Mouse (Mus musculus): ENCODE results near the gene Chmp4b. TPM values are rescaled to one million over a fixed set of nuclear protein-coding genes. Genes with fewer than 3 reads are reported as not detected.

Chmp4b gene
- polyA plus RNA-seq, 1 experiment, result 27.6 TPM

GRCm38 (mm10) chr2:154686819-154687218 is 35.3 kb downstream of the Chmp4b start:
- Histone ChIP-seq H3K36me3 (ENCODE audit: control insufficient read depth) (peaks cover 70% of the 10 kb centered on the region), H3K27me3 (ENCODE audit: control insufficient read depth) (no peaks in the 10 kb centered on the region), H3K4me3 (replicated peaks) (no peak overlapping the region), H3K9me3 (ENCODE audit: control insufficient read depth, low read length) (no peaks in the 10 kb centered on the region), H3K4me1 (ENCODE audit: control insufficient read depth) (peaks cover 9% of the 10 kb centered on the region)
- no peak for TF ChIP-seq GATA1 (IDR thresholded peaks at IDR 0.05; ENCODE audit: low read length)
- TF ChIP-seq TAL1 (IDR thresholded peaks at IDR 0.05; ENCODE audit: low read length), result no peak

GRCm38 (mm10) chr2:154689391-154689790 is 37.9 kb downstream of the Chmp4b start:
- Histone ChIP-seq H3K4me1 (ENCODE audit: control insufficient read depth) (peaks cover 4% of the 10 kb centered on the region; the same call in 1 of the 2 replicates), H3K4me3 (replicated peaks) (no peak overlapping the region), H3K36me3 (ENCODE audit: control insufficient read depth) (peaks cover 79% of the 10 kb centered on the region), H3K9me3 (ENCODE audit: control insufficient read depth, low read length) (no peaks in the 10 kb centered on the region), H3K27me3 (ENCODE audit: control insufficient read depth) (no peaks in the 10 kb centered on the region)
- TF ChIP-seq TAL1 (IDR thresholded peaks at IDR 0.05; ENCODE audit: low read length), result no peak
- TF ChIP-seq GATA1 (IDR thresholded peaks at IDR 0.05; ENCODE audit: low read length), result no peak

- TF ChIP-seq TAL1 (IDR thresholded peaks at IDR 0.05; ENCODE audit: low read length) (no peak), GATA1 (IDR thresholded peaks at IDR 0.05; ENCODE audit: low read length) (no peak)
- Histone ChIP-seq H3K27me3 (ENCODE audit: control insufficient read depth) (no peaks in the 10 kb centered on the region), H3K9me3 (ENCODE audit: control insufficient read depth, low read length) (no peaks in the 10 kb centered on the region), H3K36me3 (ENCODE audit: control insufficient read depth) (peaks cover 84% of the 10 kb centered on the region), H3K4me3 (replicated peaks) (no peak overlapping the region), H3K4me1 (ENCODE audit: control insufficient read depth) (no peaks in the 10 kb centered on the region; the same call in 1 of the 2 replicates)
Observed at GRCm38 (mm10) chr2:154690959-154691358, 39.5 kb downstream of the Chmp4b start.

GRCm38 (mm10) chr2:154693186-154693940 is 41.9 kb downstream of the Chmp4b start:
- no peak overlapping the region for H3K4me3 ChIP-seq (replicated peaks)
- no peaks in the 10 kb centered on the region for H3K9me3 ChIP-seq (ENCODE audit: control insufficient read depth, low read length)
- H3K36me3 ChIP-seq (ENCODE audit: control insufficient read depth), result peaks cover 72% of the 10 kb centered on the region
- no peaks in the 10 kb centered on the region; the same call in 1 of the 2 replicates for H3K4me1 ChIP-seq (ENCODE audit: control insufficient read depth)
- no peak for TF ChIP-seq GATA1 (IDR thresholded peaks at IDR 0.05; ENCODE audit: low read length)
- TF ChIP-seq TAL1 (IDR thresholded peaks at IDR 0.05; ENCODE audit: low read length), result no peak
- H3K27me3 ChIP-seq (ENCODE audit: control insufficient read depth), result no peaks in the 10 kb centered on the region

- Histone ChIP-seq H3K27me3 (ENCODE audit: control insufficient read depth) (no peaks in the 10 kb centered on the region), H3K4me1 (ENCODE audit: control insufficient read depth) (no peaks in the 10 kb centered on the region; the same call in 1 of the 2 replicates), H3K4me3 (replicated peaks) (no peak overlapping the region), H3K9me3 (ENCODE audit: control insufficient read depth, low read length) (no peaks in the 10 kb centered on the region), H3K36me3 (ENCODE audit: control insufficient read depth) (peaks cover 67% of the 10 kb centered on the region)
- TF ChIP-seq TAL1 (IDR thresholded peaks at IDR 0.05; ENCODE audit: low read length), result no peak
- TF ChIP-seq GATA1 (IDR thresholded peaks at IDR 0.05; ENCODE audit: low read length), result no peak
Observed at GRCm38 (mm10) chr2:154693941-154694256, 42.4 kb downstream of the Chmp4b start.

- Histone ChIP-seq H3K36me3 (ENCODE audit: control insufficient read depth) (peaks cover 49% of the 10 kb centered on the region), H3K4me3 (replicated peaks) (no peak overlapping the region), H3K9me3 (ENCODE audit: control insufficient read depth, low read length) (no peaks in the 10 kb centered on the region), H3K4me1 (ENCODE audit: control insufficient read depth) (no peaks in the 10 kb centered on the region; the same call in 1 of the 2 replicates), H3K27me3 (ENCODE audit: control insufficient read depth) (no peaks in the 10 kb centered on the region)
- TF ChIP-seq TAL1 (IDR thresholded peaks at IDR 0.05; ENCODE audit: low read length) (no peak), GATA1 (IDR thresholded peaks at IDR 0.05; ENCODE audit: low read length) (no peak)
Observed at GRCm38 (mm10) chr2:154695690-154696089, 44.2 kb downstream of the Chmp4b start.

DNA sequence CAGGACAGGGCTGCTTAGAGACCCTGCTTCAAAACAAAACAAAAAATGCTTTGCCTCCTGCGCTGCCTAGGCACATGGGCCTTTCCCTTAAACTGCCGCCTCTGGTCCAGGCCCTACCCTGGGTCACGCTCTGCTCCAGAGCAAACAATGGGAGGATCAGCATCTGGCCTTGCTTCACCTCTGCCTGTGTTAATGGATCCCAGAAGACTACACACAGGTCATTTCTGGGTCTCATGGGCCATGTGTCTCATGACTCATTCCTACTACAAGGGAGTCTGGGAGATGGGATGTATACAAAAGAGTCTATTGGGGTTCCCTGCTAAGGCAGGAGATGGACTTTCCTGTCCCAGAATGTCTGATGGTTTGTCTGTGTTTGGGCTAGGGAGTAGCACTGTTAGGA is 45.2 kb downstream of the Chmp4b start:
- peaks cover 41% of the 10 kb centered on the region for H3K36me3 ChIP-seq (ENCODE audit: control insufficient read depth)
- TF ChIP-seq GATA1 (IDR thresholded peaks at IDR 0.05; ENCODE audit: low read length), result no peak
- TF ChIP-seq TAL1 (IDR thresholded peaks at IDR 0.05; ENCODE audit: low read length), result no peak
- H3K27me3 ChIP-seq (ENCODE audit: control insufficient read depth), result no peaks in the 10 kb centered on the region
- H3K4me3 ChIP-seq (replicated peaks), result no peak overlapping the region
- no peaks in the 10 kb centered on the region for H3K9me3 ChIP-seq (ENCODE audit: control insufficient read depth, low read length)
- no peaks in the 10 kb centered on the region; the same call in 1 of the 2 replicates for H3K4me1 ChIP-seq (ENCODE audit: control insufficient read depth)

- H3K27me3 ChIP-seq (ENCODE audit: control insufficient read depth), result peaks cover 4% of the 10 kb centered on the region; the same call in 1 of the 2 replicates
- H3K4me1 ChIP-seq (ENCODE audit: control insufficient read depth), result peaks cover 5% of the 10 kb centered on the region
- H3K36me3 ChIP-seq (ENCODE audit: control insufficient read depth), result peaks cover 15% of the 10 kb centered on the region
- TF ChIP-seq GATA1 (IDR thresholded peaks at IDR 0.05; ENCODE audit: low read length) (no peak), TAL1 (IDR thresholded peaks at IDR 0.05; ENCODE audit: low read length) (no peak)
- H3K9me3 ChIP-seq (ENCODE audit: control insufficient read depth, low read length), result no peaks in the 10 kb centered on the region
- no peak overlapping the region for H3K4me3 ChIP-seq (replicated peaks)
Observed at GRCm38 (mm10) chr2:154699360-154699759, 47.9 kb downstream of the Chmp4b start.

- no peak for TF ChIP-seq GATA1 (IDR thresholded peaks at IDR 0.05; ENCODE audit: low read length)
- TF ChIP-seq TAL1 (IDR thresholded peaks at IDR 0.05; ENCODE audit: low read length), result no peak
- Histone ChIP-seq H3K9me3 (ENCODE audit: control insufficient read depth, low read length) (no peaks in the 10 kb centered on the region), H3K4me1 (ENCODE audit: control insufficient read depth) (peaks cover 7% of the 10 kb centered on the region)
Observed at GRCm38 (mm10) chr2:154700177-154700576, 48.7 kb downstream of the Chmp4b start.

More at GRCm38 (mm10) chr2:154700177-154700576, 48.7 kb downstream of the Chmp4b start:
- Histone ChIP-seq H3K36me3 (ENCODE audit: control insufficient read depth) (peaks cover 7% of the 10 kb centered on the region), H3K4me3 (replicated peaks) (no peak overlapping the region), H3K27me3 (ENCODE audit: control insufficient read depth) (peaks cover 4% of the 10 kb centered on the region; the same call in 1 of the 2 replicates)
